Comparison of ENCODE assay signal across 29 mouse cellular contexts in the genomic region with DNA sequence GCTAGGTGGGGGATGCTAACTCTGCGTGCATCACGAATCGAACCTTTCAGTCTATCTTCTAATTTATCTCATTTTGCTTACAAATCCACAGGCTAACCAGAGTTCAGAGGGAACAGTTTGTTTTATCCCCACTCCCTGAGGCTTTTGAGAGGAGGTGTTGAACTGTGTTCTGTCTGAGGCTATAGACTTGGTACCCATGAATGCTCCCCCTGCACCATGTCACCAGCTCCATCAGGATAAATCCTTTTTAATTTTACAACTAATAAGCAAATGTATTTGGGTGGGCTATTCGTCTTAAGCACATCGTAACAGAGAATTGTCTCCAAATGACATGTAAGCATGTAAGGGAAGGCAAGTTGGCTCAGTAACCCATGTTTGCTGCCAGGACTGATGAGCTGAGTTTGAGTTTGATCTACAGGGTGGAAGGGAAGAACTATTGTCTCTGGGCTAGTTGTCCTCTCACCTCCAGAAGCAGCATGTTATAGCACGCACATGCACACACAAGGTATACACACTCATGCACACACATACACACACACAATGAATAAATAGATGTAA.
"Had no signal": no experiment of that assay in that cellular context is flagged by ENCODE, and none has a peak within 500 bp of the region (broad histone marks: within the 10 kb centered on the region; RNA-seq: fewer than 3 reads in every experiment).

No protein-coding gene starts in this region.

- H3K27me3 ChIP-seq: limb, embryonic 12.5 days; limb, embryonic 13.5 days; limb, embryonic 15.5 days; liver, embryonic 12.5 days; liver, embryonic 13.5 days; liver, embryonic 15.5 days; megakaryocyte, embryonic 14.5 days; midbrain, embryonic 13.5 days; midbrain, embryonic 15.5 days; neural tube, embryonic 12.5 days had no signal

- H3K9ac ChIP-seq: limb, embryonic 12.5 days; limb, embryonic 13.5 days; limb, embryonic 15.5 days; liver, embryonic 12.5 days; liver, embryonic 13.5 days; liver, embryonic 14.5 days; liver, embryonic 15.5 days; liver, postnatal 0 days; midbrain, embryonic 12.5 days; midbrain, embryonic 13.5 days; midbrain, embryonic 15.5 days; neural tube, embryonic 12.5 days had no signal

- H3K9me3 ChIP-seq: limb, embryonic 10.5 days; limb, embryonic 15.5 days; liver, embryonic 13.5 days; liver, embryonic 15.5 days; midbrain, embryonic 13.5 days; midbrain, embryonic 15.5 days had no signal

- H3K4me1 ChIP-seq: liver, embryonic 12.5 days; liver, embryonic 13.5 days; liver, embryonic 15.5 days; megakaryocyte, embryonic 14.5 days; midbrain, embryonic 10.5 days; midbrain, embryonic 12.5 days; midbrain, embryonic 13.5 days; midbrain, embryonic 15.5 days; neural tube, embryonic 12.5 days had no signal

- ATAC-seq: liver, embryonic 12.5 days; liver, postnatal 0 days; midbrain, embryonic 13.5 days; midbrain, embryonic 15.5 days; midbrain, embryonic 16.5 days had no signal

- H3K27ac ChIP-seq: left cerebral cortex, adult 2 months; limb, embryonic 10.5 days; limb, embryonic 12.5 days; limb, embryonic 13.5 days; limb, embryonic 15.5 days; liver, embryonic 12.5 days; liver, embryonic 13.5 days; liver, embryonic 14.5 days; liver, embryonic 15.5 days; macrophage; midbrain, embryonic 10.5 days; midbrain, embryonic 12.5 days; midbrain, embryonic 13.5 days; midbrain, embryonic 15.5 days; neural tube, embryonic 12.5 days had no signal

- H3K4me3 ChIP-seq: left cerebral cortex, adult 2 months; limb, embryonic 10.5 days; limb, embryonic 12.5 days; limb, embryonic 13.5 days; limb, embryonic 15.5 days; liver, embryonic 12.5 days; liver, embryonic 13.5 days; liver, embryonic 15.5 days; megakaryocyte, embryonic 14.5 days; midbrain, embryonic 10.5 days; midbrain, embryonic 12.5 days; midbrain, embryonic 13.5 days; midbrain, embryonic 15.5 days; myocyte; neural tube, embryonic 12.5 days had no signal

- H3K4me2 ChIP-seq: limb, embryonic 12.5 days; limb, embryonic 13.5 days; limb, embryonic 15.5 days; liver, embryonic 11.5 days; liver, embryonic 12.5 days; liver, embryonic 13.5 days; liver, embryonic 15.5 days; midbrain, embryonic 11.5 days; midbrain, embryonic 12.5 days; midbrain, embryonic 13.5 days; midbrain, embryonic 15.5 days; neural tube, embryonic 12.5 days had no signal

- DNase-seq: layer of hippocampus, postnatal 36 days; left cerebral cortex, postnatal 4 days; liver; liver, embryonic 13.5 days; liver, postnatal 0 days; lung, adult 2 months; lung, postnatal 10 days; lung, postnatal 36 days; lung, postnatal 4 days; midbrain, embryonic 14.5 days had no signal

- H3K36me3 ChIP-seq: limb, embryonic 12.5 days; limb, embryonic 13.5 days; limb, embryonic 15.5 days; liver, embryonic 12.5 days; liver, embryonic 13.5 days; liver, embryonic 15.5 days; midbrain, embryonic 10.5 days; midbrain, embryonic 12.5 days; midbrain, embryonic 13.5 days; midbrain, embryonic 15.5 days; neural tube, embryonic 12.5 days had no signal
